Mouse (Mus musculus): ENCODE data around the gene Cx3cl1.
A peak's percentile ranks its signal among the peaks of the same experiment; 100 is the strongest.

Cx3cl1 gene

DNA sequence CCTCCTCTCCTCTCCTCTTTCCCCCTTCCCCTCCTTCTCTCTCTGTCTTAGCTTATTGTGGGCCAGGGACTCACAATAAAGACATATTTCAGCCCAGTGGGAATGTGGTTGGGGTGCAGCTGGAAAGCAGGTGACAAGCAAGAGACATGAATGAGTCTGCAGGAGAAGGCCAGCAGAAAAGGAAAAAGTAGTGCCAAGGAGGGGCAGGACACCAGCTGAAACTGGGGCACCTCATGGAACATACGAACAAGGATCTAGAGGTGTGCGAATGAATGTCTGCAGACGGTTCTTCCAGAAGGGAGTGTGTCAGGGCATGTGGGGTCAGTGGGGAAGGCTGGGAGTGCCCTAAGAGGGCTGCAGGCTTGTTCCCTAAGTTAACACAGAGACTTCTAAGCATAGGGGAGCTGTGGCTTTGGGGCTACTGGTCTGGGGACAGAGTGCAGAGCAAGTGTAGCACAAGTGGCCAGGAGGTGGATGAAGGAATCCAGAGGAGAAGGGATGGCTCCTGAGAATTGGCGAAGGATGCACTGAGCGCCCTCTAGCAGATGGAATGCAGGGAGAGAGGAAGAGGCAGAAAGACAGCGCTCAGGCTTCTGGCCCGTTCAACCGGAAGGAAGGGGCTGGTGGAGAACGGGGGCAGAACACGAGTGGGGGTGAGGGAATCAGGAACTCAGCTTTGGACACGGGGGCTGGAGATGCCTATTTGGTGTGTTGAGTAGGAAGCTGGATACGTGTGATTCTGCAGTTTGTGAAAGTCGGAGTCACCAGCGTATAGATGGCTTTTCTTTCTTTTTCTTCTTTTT lies 29.7 kb downstream of the Cx3cl1 start:
- DNase-seq (ENCODE audit: low read depth, low spot score) = no peak

DNA sequence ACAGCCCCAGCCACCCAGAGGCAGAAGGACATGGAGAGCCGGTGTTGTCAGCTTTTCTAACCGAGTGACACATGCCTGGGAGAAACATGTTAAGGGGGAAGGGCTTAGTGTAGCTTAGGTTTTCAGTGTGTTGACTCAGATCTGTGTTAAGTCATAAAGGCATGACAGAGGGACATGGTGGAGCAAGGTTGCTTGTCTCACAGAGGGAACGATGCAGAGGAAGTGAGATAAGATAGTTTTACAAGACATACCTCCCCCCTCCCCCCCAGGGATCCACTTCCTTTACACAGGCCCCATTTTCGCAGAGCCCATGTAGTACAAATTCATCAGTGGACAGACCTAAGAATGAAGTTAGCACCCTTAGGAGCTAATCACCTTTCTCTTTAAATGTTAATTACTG lies 30.6 kb downstream of the Cx3cl1 start:
- no peak for DNase-seq (ENCODE audit: low read depth, low spot score)

DNA sequence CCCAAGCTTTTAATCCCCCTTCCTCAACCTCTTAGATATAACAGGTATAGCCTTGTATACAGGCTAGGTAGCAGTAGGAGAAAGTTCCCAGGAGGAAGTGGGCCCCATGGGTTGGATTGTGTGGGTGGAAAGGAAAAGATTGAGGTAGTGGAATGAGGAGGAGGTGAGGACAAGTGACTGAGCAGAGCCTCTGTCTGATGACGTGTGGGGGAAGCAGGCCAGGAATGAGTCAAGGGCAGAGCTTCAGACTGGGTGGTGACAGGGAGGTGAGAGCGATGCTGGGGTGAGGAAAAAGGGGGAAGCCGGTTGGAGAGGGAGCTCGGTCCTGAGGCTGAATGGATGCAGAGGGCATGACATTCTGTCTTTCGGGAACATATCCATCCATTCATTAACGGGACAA lies 31.7 kb downstream of the Cx3cl1 start:
- no peak for DNase-seq (ENCODE audit: low read depth, low spot score)

DNA sequence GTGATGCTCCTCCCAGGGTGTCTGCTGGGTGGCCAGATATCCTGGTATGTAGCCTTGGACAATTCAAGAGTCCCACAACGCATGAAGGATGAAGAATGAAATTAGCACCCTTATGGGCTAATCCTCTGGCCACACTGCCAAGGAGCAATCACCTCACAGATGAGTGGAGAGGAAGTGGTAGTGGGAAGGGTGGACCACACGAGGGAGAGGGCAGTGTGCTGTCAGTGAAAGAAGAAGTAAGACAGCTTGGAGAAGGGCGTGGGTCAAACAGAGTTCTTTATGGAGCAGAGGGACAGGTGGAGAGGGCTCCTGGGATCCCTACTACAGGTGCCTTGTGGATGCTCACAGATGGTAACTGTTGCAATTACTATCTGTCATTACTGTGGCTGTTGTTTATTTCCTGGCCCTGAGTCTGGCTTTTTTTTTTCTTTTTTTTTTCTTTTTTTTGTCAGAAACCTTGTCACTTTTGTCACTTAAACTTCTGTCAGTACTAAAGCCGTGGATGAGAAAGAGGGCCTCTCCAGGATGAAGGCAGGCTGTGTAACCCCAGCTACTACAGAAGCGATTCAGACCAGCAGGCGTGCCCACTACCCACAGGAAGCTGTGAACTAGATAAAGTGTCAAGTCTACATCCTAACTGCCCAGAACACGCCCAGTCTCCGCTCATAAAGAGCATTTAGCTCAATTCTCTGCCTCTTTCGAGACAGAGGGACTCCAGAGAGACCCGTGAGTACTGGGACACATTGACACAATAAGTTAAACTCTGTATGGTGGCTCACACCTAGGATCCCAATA lies 32.9 kb downstream of the Cx3cl1 start:
- DNase-seq (ENCODE audit: low read depth, low spot score) = no peak

DNA sequence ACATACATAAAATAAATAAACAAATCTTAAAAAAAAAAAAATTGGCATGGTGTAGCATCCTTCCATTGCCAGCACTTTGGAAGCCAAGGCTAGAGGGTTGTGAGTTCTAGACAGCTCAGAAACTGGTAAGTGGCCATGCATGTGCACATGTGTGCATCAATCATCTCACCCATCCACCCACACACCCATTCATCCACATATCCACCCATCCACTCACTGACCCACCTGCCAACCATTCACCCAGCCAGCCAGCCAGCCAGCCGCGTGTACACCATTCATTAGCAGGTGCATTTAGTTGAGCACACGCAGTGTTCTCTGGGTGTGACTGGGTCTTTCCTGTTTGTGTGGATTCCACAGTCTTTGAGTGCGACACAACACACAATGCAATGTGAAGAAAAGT lies 34.0 kb downstream of the Cx3cl1 start:
- no peak for DNase-seq (ENCODE audit: low read depth, low spot score)

DNA sequence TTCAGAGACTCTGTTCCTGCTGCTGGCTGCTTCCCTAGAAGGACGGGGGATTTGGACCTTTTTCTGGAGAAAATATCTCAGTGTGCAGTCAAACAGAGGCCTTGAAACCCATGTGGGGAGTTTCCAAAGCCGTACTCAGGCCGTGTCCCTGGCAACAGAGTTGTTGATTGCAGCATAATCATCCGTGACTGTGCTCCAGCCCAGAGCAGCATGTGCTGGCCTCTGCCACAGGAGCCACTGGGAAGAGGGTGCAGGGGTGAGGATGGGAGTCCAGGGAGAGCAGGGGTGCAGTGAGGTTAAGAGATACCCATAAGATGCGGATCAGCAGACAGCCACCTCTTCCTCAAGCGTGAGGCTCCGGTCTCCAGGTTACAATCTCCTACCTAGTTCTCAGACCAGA lies 35.7 kb downstream of the Cx3cl1 start:
- DNase-seq (ENCODE audit: low read depth, low spot score) = no peak

DNA sequence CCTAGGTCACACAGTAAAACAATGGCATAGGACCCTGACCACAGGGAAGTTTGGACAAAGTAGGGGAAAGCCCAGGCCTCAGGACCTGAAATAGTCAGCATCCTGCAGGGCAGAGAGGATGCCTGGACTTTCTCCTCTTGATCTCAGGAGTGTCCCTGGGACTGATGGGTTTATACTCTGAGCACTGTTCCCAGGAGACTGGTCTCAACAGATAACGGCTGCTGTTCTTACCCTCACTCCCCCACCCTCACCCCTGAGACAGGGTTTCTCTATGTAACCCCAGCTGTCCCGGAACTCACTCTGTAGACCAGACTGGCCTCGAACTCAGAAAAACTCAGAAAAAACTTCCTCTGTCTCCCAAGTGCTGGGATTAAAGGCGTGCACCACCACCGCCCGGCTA lies 36.6 kb downstream of the Cx3cl1 start:
- DNase-seq (ENCODE audit: low read depth, low spot score) = no peak

DNA sequence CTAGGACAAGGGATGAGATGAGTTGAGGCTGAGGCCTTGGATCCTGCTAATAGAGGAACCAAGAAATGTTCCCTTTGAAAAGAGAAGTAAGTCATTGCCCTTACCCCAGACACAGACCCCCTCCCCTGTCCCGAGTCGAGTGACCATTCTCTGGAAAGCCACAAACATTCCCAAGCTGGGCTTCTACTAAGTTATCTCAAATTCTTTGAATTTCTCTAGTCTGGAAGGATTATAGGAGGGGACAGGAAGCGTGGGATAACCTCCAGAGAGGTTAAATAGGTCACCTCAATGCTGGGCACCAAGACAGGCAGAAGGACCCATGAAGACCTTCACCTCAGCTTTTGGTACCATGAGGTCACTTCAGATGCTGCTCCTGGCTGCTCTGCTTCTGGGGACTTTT lies 38.3 kb downstream of the Cx3cl1 start, which contains the start of gene Ccl17:
Ccl17 (plus strand) TSS at position 301 of the 400 bp plus-strand sequence.
- DNase-seq (ENCODE audit: low read depth, low spot score) = no peak

DNA sequence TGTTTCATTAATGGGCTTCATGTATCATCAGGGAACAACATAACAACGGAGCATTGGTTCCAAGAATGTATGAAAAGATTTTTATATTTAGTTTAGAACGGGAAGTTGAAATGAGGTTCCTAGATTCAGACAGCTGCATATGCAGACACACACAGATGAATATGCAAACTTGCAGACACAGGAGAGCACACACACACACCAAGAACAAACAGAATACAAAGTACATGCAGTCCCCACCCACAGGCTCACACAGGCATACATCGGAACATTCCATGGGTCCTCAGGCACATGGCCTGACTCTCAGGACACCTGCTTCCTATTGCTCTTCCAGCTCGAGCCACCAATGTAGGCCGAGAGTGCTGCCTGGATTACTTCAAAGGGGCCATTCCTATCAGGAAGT lies 39.0 kb downstream of the Cx3cl1 start:
- no peak for DNase-seq (ENCODE audit: low read depth, low spot score)

DNA sequence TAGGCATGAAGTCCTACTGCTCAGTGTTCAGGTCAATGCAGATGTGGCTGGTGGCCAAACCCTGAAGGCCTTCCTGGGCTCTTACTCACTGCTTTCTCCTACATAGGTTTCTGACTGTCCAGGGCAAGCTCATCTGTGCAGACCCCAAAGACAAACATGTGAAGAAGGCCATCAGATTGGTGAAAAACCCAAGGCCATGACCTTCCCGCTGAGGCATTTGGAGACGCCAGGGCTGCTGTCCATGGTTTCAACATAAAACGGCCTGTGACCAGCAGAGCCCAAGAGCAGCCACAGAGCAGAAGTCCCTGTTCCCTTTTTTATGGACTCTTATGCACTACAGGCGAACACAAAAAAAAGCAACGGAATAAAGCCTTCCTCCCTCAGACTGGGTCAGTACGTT lies 39.8 kb downstream of the Cx3cl1 start:
- no peak for DNase-seq (ENCODE audit: low read depth, low spot score)

DNA sequence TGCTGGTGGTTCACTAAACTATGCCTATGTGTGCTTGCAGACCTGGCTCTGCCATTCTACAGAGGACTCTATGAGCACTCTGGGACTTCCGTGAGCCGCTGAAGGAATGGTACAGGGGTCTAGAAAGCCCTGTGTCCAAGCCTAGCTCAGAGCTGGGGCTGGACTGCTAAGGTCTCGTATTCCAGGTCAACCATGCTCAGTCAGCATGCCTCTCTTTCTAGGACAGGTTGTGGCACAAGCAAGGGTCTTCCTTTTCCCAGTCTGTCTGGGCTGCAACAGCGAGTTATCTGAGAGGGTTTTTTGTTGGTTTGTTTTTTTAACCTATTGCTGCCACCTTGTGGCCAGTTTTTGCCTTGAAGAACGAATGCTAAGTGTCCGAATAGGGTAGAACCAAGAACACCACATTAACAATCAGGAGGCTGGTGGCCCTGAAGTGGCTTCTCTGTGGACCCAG lies 40.9 kb downstream of the Cx3cl1 start:
- peak; percentile 82 for DNase-seq (ENCODE audit: low read depth, low spot score)

DNA sequence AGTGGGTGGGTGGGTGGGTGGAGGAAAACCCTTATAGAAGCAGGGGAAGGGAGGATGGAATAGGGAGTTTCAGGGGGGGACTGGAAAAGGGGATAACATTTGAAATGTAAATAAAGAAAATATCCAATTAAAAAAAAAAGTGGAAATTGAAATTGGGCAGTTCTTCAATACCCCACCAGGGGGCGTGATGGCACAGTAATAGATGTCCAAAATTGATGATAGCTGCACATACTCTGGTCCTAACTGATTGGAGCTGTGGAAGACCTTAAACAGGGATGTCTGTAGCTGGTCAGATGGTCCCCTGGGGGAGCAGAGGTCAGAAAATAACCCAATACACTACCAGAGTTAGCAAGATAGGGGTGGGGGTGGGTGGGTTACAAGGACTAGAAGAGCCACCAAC lies 42.7 kb downstream of the Cx3cl1 start:
- no peak for DNase-seq (ENCODE audit: low read depth, low spot score)

DNA sequence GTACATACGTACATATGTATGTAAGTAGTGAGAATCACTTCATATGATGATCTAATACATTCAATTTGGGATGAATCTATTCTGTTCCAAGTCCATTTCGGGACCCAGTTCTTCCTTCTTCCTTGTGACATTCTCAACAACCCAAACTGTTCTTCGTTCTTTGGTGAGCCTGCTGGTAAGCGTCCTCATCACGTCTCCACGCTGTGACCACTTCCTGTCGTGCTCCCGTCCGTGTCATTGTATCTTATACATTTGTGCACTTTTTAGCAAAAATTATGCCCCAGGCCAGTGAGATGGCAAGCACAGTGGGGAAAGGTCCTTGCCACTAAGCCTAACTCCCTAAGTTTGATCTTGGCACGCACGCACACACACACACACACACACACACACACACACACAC lies 46.1 kb downstream of the Cx3cl1 start:
- DNase-seq (ENCODE audit: low read depth, low spot score) = no peak

DNA sequence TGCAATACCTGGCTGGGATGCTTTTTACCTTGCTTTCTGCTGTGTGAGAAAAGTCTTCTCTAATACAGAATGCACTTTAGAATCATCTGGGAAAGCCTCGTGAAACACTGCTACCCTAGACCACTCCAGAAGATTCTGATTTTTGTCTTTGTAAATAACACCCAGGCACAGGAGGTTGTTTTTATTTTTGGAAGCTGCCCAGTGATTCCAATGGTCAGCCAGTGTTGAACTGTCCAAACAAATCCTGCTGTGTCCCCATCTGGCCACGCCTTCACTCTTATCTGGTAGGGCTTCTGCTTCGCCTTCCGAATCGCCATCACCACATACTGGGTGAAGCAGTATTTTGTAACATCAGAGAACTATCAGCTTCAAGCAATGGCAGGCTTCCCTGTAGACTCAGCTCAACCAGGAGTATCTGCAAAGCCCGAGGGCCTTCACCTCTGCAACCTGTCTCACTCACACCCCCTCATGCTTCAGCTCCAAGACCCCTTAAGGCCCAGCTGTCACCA lies 47.9 kb downstream of the Cx3cl1 start:
- no peak for DNase-seq (ENCODE audit: low read depth, low spot score)

DNA sequence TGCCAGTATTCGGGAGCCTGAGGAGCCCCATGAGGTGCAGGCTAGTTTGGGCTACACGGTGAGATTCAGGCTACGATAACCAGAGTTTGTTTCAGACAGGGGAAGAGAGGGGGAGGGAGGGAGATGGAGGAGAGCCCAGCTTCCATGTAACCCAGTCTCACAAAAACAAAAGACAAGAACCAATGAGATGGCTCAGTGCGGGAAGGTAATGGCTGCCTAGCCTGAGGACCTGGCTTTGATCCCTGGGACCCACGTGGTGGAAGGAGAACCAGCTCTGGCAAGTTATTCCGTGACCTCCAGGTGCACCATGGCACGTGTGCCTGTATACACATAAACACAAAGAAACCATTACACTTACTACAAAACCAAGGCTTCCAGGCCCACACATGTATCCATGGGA lies 48.7 kb downstream of the Cx3cl1 start:
- DNase-seq (ENCODE audit: low read depth, low spot score) = no peak

DNA sequence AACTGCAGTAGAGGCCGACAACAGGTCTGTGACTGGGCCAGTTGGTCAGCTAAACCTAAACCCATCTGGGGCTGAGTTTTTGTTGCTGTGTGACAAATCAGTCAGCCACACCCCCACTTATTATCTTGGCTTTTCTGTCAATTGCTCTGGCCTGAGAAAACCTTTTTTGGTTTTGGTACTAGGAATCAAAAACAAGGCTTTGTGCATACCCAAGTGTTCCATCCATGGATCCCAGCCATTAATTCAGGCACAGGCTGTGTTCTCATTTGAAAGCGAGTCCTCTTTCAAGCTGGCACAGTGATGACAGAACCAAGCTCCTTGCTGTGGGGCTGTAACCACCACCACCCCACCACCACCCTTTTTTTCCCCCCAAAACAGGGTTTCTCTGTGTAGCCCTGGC lies 49.6 kb downstream of the Cx3cl1 start:
- no peak for DNase-seq (ENCODE audit: low read depth, low spot score)

DNA sequence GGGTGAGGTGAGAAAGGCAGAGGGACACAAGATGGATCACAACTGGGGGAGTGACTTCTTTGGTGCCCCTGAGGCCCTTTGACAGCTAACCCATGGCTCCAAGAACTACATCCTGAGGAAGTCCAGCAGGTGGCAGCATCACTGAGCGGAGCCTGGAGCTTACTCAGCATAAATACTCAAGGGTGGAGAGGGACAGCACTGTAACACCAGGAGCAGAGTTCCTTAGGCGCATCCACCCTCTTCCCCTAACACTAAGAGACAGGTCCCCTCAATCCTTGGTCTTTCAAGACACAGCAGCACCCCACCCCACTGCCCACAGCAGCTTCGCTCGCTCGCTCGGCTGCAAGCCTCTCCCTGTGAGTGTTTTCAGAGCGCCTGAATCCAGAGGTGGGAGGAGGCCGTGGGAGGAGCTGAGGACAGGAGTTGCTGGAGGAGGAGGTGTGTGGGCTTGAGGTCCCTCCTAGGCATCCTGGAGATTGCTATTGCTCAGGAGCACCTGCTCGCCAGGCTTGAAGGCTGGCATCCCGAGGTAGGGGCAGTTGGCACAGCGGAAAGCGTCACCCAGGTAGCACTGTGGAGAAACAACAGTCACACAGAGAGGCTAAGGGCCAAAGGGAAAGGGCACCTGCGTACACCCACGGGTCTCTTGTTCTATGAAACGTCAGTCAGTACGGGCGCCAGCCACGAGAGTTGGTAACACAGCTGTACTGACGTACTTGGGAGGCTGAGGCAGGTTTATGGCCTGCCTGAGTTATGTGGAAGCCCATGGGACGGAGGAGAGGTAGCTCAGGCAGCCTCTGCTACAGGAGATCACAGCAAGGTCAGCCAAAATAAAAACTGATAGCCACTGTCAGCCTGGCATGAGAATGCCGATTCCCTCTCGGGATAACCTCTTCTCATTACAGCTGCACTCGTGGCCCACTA lies 51.1 kb downstream of the Cx3cl1 start:
- no peak for DNase-seq (ENCODE audit: low read depth, low spot score)

DNA sequence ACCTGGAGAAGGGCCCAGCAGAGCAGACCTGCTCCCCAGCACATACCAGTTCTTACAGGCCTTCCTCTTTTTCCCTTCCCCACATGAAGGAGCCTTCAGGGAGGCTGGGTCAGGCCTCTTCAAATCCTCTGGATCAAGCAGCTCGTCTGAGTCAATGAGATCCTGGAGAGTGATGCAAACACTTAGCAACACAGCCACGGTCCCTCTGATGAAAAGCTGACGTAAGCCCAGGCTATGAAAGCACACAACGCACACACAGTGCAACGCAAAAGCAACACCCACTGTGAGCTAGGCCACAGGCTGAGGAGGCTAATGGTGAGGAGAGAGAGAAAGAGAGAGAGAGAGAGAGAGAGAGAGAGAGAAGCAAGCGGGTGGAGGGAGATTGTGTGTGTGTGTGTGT lies 53.4 kb downstream of the Cx3cl1 start:
- DNase-seq (ENCODE audit: low read depth, low spot score) = no peak

DNA sequence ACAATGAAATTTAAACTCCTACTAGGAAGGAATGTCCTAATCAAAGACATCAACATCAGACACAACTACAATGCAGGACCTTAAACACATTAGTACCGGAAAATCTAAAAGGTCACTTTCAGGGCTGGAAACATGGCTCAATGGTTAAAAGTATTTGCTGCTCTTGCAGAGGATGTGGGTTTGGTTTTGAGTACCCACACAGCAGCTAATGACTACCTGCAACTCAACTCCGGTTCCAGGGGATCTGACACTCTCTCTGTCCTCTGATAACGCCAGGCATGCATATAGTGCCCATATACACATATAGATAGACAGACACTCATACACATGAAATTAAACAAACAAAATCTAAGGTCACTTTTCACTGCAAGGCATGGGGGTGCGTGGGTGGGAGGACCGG lies 54.4 kb downstream of the Cx3cl1 start:
- no peak for DNase-seq (ENCODE audit: low read depth, low spot score)

DNA sequence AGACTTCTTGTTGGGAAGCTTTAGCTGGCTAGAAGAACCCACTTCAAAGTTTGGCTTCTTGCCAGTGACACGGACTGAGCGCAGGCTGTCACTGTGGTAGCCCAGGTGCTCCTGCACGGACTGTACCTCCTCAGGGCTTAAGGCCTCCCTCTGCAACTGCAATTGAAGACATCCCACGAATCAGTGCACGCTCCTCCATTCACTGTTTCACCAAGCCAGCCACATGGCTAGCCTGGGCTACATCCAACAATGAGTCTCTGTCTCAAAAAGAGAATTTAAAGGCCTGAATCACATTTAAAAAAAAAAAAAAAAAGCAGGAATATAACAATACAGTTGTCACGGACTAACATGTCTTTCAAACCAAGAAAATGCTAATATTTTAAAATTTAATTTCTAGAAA lies 56.5 kb downstream of the Cx3cl1 start:
- no peak for DNase-seq (ENCODE audit: low read depth, low spot score)

All from brain, embryonic 18.5 days (tissue).